Mouse (Mus musculus) MEL (cell line): ENCODE results near the gene Apol11b. TPM values are rescaled to one million over a fixed set of nuclear protein-coding genes. Genes with fewer than 3 reads are reported as not detected.

Experiments
- DNase-seq: peaks from one replicate; pipeline ENCODE4 v3.0.0; 2011; ENCODE audit warnings: low read depth, low spot score
- H3K27ac ChIP-seq: 2 replicates; pipeline ENCODE4 v1.5.1; 2012; ENCODE audit warnings: low read depth, mild to moderate bottlenecking, control low read depth, low read length, moderate library complexity; ENCODE audit not compliant: control insufficient read depth
- H3K27me3 ChIP-seq, 2 experiments: fragments of 150-350 bp in 1 of 2; sonication (generic) in 1 of 2; 2 replicates each; pipeline ENCODE4 v1.6.1; 2012; ENCODE audit warnings: low read length in 2 of 2, mild to moderate bottlenecking in 2 of 2, improper control_type of control experiment in 1 of 2, moderate library complexity in 1 of 2; ENCODE audit not compliant: insufficient read depth in 2 of 2, control insufficient read depth in 1 of 2
- H3K36me3 ChIP-seq, 2 experiments: 2 replicates each; pipeline ENCODE4 v1.6.1; 2012 to 2014; ENCODE audit warnings: low read length in 2 of 2, improper control_type of control experiment in 1 of 2, inconsistent platforms in 1 of 2, mild to moderate bottlenecking in 1 of 2; ENCODE audit not compliant: insufficient read depth in 2 of 2, control insufficient read depth in 1 of 2
- H3K4me1 ChIP-seq, 2 experiments: fragments of 150-350 bp in 1 of 2; sonication (generic) in 1 of 2; 2 replicates each; pipeline ENCODE4 v1.6.1; 2012; ENCODE audit warnings: low read length in 2 of 2, improper control_type of control experiment in 1 of 2, mild to moderate bottlenecking in 1 of 2; ENCODE audit not compliant: insufficient read depth in 2 of 2, control insufficient read depth in 1 of 2
- H3K4me3 ChIP-seq, 2 experiments: fragments of 150-350 bp in 1 of 2; sonication (generic) in 1 of 2; 2 replicates each; pipeline ENCODE4 v1.5.1; 2012; ENCODE audit warnings: low read depth in 2 of 2, low read length in 2 of 2, mild to moderate bottlenecking in 2 of 2, moderate library complexity in 2 of 2, control low read depth in 1 of 2, improper control_type of control experiment in 1 of 2; ENCODE audit not compliant: control insufficient read depth in 1 of 2, insufficient read depth in 1 of 2
- H3K79me2 ChIP-seq: 2 replicates; pipeline ENCODE4 v1.6.1; 2012; ENCODE audit warnings: mild to moderate bottlenecking, low read length, moderate library complexity; ENCODE audit not compliant: control insufficient read depth, poor library complexity, insufficient read depth
- H3K9ac ChIP-seq: 2 replicates; pipeline ENCODE4 v1.6.1; 2012; ENCODE audit warnings: low read depth, mild to moderate bottlenecking, control low read depth, low read length, moderate library complexity; ENCODE audit not compliant: control insufficient read depth, poor library complexity, severe bottlenecking
- H3K9me3 ChIP-seq: fragments of 150-350 bp; sonication (generic); replicated peaks from 2 replicates; pipeline ENCODE4 v1.6.1; 2012; ENCODE audit warnings: mild to moderate bottlenecking, low read length, improper control_type of control experiment, moderate library complexity; ENCODE audit not compliant: insufficient read depth
- BHLHE40 ChIP-seq: IDR thresholded peaks from 2 replicates; pipeline ENCODE4 v1.6.1; 2012; ENCODE audit warnings: low read depth, mild to moderate bottlenecking, inconsistent platforms, low read length, improper control_type of control experiment, borderline replicate concordance
- ELF1 ChIP-seq: IDR thresholded peaks from 2 replicates; pipeline ENCODE4 v1.6.1; 2014; ENCODE audit warnings: low read depth, mild to moderate bottlenecking, inconsistent platforms, low read length, improper control_type of control experiment, moderate library complexity
- EP300 ChIP-seq, 2 experiments: IDR thresholded peaks; 2 replicates each; pipeline ENCODE4 v1.6.1; 2011; ENCODE audit warnings: improper control_type of control experiment in 2 of 2, low read length in 2 of 2, low read depth in 1 of 2, mild to moderate bottlenecking in 1 of 2
- HCFC1 ChIP-seq: IDR thresholded peaks from 2 replicates; pipeline ENCODE4 v1.6.1; 2012; ENCODE audit warnings: low read depth, mild to moderate bottlenecking, inconsistent platforms, low read length, improper control_type of control experiment, moderate library complexity
- JUND ChIP-seq: IDR thresholded peaks from 2 replicates; pipeline ENCODE4 v1.6.1; 2011; ENCODE audit warnings: low read depth, mild to moderate bottlenecking, improper control_type of control experiment, low read length
- KAT2A ChIP-seq: conservative IDR thresholded peaks from 2 replicates; pipeline ENCODE4 v1.6.1; 2012; ENCODE audit warnings: low read depth, low read length, improper control_type of control experiment, inconsistent platforms
- MAFK ChIP-seq: IDR thresholded peaks from 2 replicates; pipeline ENCODE4 v1.6.1; 2011; ENCODE audit warnings: low read depth, mild to moderate bottlenecking, low read length, improper control_type of control experiment, borderline replicate concordance
- MAX ChIP-seq: IDR thresholded peaks from 2 replicates; pipeline ENCODE4 v1.6.1; 2011; ENCODE audit warnings: low read length, improper control_type of control experiment
- NELFE ChIP-seq: IDR thresholded peaks from 2 replicates; pipeline ENCODE4 v1.6.1; 2011; ENCODE audit warnings: low read depth, low read length, improper control_type of control experiment
- NRF1 ChIP-seq: IDR thresholded peaks from 2 replicates; pipeline ENCODE4 v1.6.1; 2014; ENCODE audit warnings: low read depth, mild to moderate bottlenecking, inconsistent platforms, low read length, improper control_type of control experiment, moderate library complexity; ENCODE audit not compliant: poor library complexity, insufficient read depth, severe bottlenecking
- POLR2AphosphoS2 ChIP-seq: IDR thresholded peaks from 2 replicates; pipeline ENCODE4 v1.6.1; 2011; ENCODE audit warnings: low read length, improper control_type of control experiment
- RAD21 ChIP-seq: IDR thresholded peaks from 2 replicates; pipeline ENCODE4 v1.6.1; 2011; ENCODE audit warnings: mild to moderate bottlenecking, low read depth, low read length, improper control_type of control experiment
- TAL1 ChIP-seq: IDR thresholded peaks from 2 replicates; pipeline ENCODE4 v1.6.1; 2012; ENCODE audit warnings: mild to moderate bottlenecking, inconsistent platforms, low read length, moderate library complexity, mixed read lengths
- TBP ChIP-seq: IDR thresholded peaks from 2 replicates; pipeline ENCODE4 v1.8.0; 2011; ENCODE audit warnings: low read depth, low read length, improper control_type of control experiment
- USF2 ChIP-seq, 2 experiments: IDR thresholded peaks; 2 replicates each; pipeline ENCODE4 v1.6.1; 2011 to 2012; ENCODE audit warnings: improper control_type of control experiment in 2 of 2, low read length in 2 of 2, borderline replicate concordance in 1 of 2, inconsistent platforms in 1 of 2, low read depth in 1 of 2, mild to moderate bottlenecking in 1 of 2; ENCODE audit not compliant: insufficient read depth in 1 of 2
- ZC3H11A ChIP-seq: IDR thresholded peaks from 2 replicates; pipeline ENCODE4 v1.6.1; 2012; ENCODE audit warnings: low read depth, mild to moderate bottlenecking, inconsistent platforms, low read length, improper control_type of control experiment
- ZKSCAN1 ChIP-seq: IDR thresholded peaks from 2 replicates; pipeline ENCODE4 v1.6.1; 2012; ENCODE audit warnings: low read depth, mild to moderate bottlenecking, inconsistent platforms, low read length, improper control_type of control experiment, moderate library complexity
- polyA plus RNA-seq, 2 experiments: library from polyadenylated mRNA; stranded (reverse) in 1 of 2; unstranded in 1 of 2; fragments of >175 nt in 1 of 2; fragments of >200 nt in 1 of 2; gene quantifications; 2 replicates each; pipeline versions ENCODE4 v1.2.1 to v1.2.4; 2012; ENCODE audit warnings: low replicate concordance in 2 of 2, low read depth in 1 of 2; ENCODE audit not compliant: insufficient read length in 2 of 2, insufficient read depth in 1 of 2, missing spikeins in 1 of 2
- total RNA-seq: library from RNA; depleted of rRNA; stranded (reverse); fragments of 300-350 nt; gene quantifications from 2 replicates; pipeline ENCODE4 v1.2.3, GENCODE M21; 2012

Apol11b gene
- total and polyA plus RNA-seq, 3 experiments, result 0.39 to 1.3 TPM; not detected in 1

DNA sequence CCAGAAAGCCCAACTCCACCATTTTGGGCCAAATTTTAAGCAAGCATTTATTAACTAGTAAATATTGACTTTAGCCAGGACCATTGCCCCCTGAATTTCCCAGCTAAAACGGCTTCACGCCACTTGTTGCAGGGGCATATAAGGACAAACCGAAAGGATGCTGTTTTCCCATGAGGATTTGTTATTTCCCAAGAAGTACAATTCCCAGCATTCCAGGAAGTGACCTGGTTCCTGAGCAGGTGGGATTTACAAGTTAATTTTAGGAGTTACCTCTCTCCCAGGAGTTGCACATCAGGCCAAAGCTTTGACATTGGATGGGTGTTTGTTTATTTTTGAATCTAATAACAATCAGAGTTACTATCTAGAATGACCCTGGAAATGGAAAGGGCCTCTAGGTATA, 37.0 kb downstream of the Apol11b start:
- H3K79me2 ChIP-seq, result no peaks in the 10 kb centered on the region
- H3K4me1 ChIP-seq, result no peaks in the 10 kb centered on the region
- H3K27ac ChIP-seq, result no peak overlapping the region
- TF ChIP-seq TBP, result no peak
- no peak for TF ChIP-seq KAT2A
- TF ChIP-seq HCFC1, result no peak
- no peak for TF ChIP-seq RAD21
- TF ChIP-seq NRF1, result no peak
- TF ChIP-seq ELF1, result no peak
- no peak for TF ChIP-seq ZKSCAN1
- no peak for TF ChIP-seq ZC3H11A
- TF ChIP-seq BHLHE40, result no peak
- no peak for TF ChIP-seq USF2 (IDR thresholded peaks at IDR 0.05; ENCODE audit: borderline replicate concordance in 1 of 2, insufficient read depth in 1 of 2, low read depth in 1 of 2, low read length in 2 of 2)
- no peak for TF ChIP-seq JUND
- TF ChIP-seq POLR2AphosphoS2, result no peak
- no peak for TF ChIP-seq TAL1
- TF ChIP-seq MAX, result no peak
- H3K9me3 ChIP-seq, result no peaks in the 10 kb centered on the region
- no peaks in the 10 kb centered on the region for H3K36me3 ChIP-seq
- H3K4me3 ChIP-seq, result no peak overlapping the region
- no peak for DNase-seq
- no peak overlapping the region for H3K9ac ChIP-seq
- no peaks in the 10 kb centered on the region; a peak in 1 of 4 replicates for H3K27me3 ChIP-seq

DNA sequence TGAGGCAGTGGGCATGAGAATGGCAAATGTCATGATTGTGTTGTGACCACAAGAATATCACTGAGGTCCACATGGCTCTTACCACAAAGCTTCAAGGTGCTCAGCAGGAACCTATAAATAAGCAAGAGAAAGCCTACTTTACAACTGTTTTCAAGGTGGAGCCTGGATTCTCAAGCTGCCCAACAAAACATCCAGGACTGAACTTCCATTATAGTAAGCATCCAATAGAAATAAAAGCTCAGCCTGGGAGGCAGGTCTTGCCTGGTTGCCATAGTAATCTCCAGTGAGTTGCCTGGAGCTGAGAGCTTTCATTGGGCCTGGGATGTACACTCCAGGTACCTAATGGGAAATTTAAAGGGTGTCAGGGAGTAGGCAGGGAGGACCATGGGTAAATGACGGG, 44.1 kb downstream of the Apol11b start, which contains the start of gene Gm36245:
Gene Gm36245 (plus strand): TSS at position 301 of the 400 bp plus-strand sequence.
- no peaks in the 10 kb centered on the region for H3K79me2 ChIP-seq
- no peaks in the 10 kb centered on the region for H3K27me3 ChIP-seq
- no peak for DNase-seq
- no peak within 1 kb of the TSS for H3K27ac ChIP-seq
- H3K4me3 ChIP-seq, result no peak within 1 kb of the TSS
- no peaks in the 10 kb centered on the region for H3K9me3 ChIP-seq
- H3K4me1 ChIP-seq, result no peaks in the 10 kb centered on the region
- TF ChIP-seq NELFE (no peak), TBP (no peak), EP300 (IDR thresholded peaks at IDR 0.05; ENCODE audit: low read depth in 1 of 2, low read length in 2 of 2) (no peak), ELF1 (no peak), USF2 (IDR thresholded peaks at IDR 0.05; ENCODE audit: borderline replicate concordance in 1 of 2, insufficient read depth in 1 of 2, low read depth in 1 of 2, low read length in 2 of 2) (no peak), MAFK (no peak)
- no peak within 1 kb of the TSS for H3K9ac ChIP-seq
- no peaks in the 10 kb centered on the region for H3K36me3 ChIP-seq
